Mouse (Mus musculus): ENCODE measurements around the gene Cracr2a. TPM values are rescaled to one million over a fixed set of nuclear protein-coding genes. Genes with fewer than 3 reads are reported as not detected.
A peak's percentile ranks its signal among the peaks of the same experiment; 100 is the strongest.

Cracr2a gene
- total RNA-seq, 2 experiments from 2014 or later, result 5.2 to 6.5 TPM

GRCm38 (mm10) chr6:127614083-127614984, 53.2 kb downstream of the Cracr2a start:
- ATAC-seq (replicated peaks; ENCODE audit: low FRiP score, low TSS enrichment, poor library complexity, severe bottlenecking), result no peak; the same call in 1 of the 2 replicates

- ATAC-seq (replicated peaks; ENCODE audit: low FRiP score, low TSS enrichment, poor library complexity, severe bottlenecking), result peak; percentile 51
These were observed 55.5 kb downstream of the Cracr2a start for GRCm38 (mm10) chr6:127616623-127617022.

DNA sequence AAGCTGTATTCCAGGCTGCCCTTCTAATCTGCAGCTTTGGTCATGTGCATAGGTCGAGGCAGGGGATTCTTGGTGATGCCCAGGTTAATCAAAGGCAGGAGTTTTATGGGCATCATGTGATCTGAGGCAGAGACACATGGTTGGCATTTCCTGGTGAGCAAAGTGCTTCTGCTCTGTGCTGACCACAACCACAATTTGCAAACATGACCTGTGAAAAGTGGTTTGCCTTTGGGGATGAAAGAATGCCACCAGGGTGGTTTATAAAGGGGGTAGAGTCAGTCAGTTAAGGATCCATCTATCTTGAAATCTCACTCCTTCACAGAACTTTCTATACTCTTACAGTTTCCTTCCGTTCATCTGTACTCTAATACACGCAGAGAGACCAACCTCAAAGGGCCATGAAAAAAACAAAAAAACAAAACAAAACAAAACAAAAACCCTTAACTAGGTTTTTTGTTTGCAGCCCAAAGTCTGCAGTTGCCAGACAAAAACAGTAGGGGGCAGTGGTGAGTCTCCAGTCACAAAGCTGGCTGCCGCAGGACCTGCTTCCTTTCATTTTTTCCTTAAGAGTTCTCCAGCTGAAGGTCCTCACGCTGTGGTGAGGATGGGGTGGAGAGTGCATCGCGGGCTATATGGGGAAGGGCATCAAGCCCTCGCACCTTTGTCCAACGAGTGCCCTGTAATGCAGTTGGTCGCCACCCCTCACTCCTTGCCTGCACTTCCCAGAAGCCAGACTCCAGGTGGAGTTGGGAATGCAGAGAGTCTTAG, 56.3 kb downstream of the Cracr2a start:
- ATAC-seq (replicated peaks; ENCODE audit: low FRiP score, low TSS enrichment, poor library complexity, severe bottlenecking), result no peak

- no peak for ATAC-seq (replicated peaks; ENCODE audit: low FRiP score, low TSS enrichment, poor library complexity, severe bottlenecking)
These were observed 57.5 kb downstream of the Cracr2a start for GRCm38 (mm10) chr6:127618686-127619085.

DNA sequence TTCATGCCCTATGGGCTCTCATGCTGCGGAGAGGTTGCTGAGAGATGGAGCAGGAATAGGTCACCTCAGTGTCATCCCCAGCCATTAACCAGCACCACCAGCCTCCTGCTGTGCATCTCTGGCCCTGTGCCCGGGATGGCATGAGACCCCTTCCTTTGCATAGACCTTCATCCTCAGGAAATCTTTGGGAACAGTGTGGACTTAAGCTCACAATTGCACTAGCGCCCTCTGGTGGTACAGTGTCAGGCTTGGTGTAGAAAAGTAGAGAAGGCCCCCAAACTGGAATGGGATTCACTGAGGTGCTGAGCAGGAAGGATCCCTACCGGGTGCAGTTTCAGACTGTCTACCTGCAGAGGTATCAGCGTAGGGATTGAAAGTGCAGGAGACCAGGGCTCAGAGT, 64.0 kb downstream of the Cracr2a start:
- peak; percentile 58 for ATAC-seq (replicated peaks; ENCODE audit: low FRiP score, low TSS enrichment, poor library complexity, severe bottlenecking)

- no peak for ATAC-seq (replicated peaks; ENCODE audit: low FRiP score, low TSS enrichment, poor library complexity, severe bottlenecking)
These were observed 66.3 kb downstream of the Cracr2a start for GRCm38 (mm10) chr6:127627453-127627852.

GRCm38 (mm10) chr6:127629249-127629648, 68.1 kb downstream of the Cracr2a start:
- ATAC-seq (replicated peaks; ENCODE audit: low FRiP score, low TSS enrichment, poor library complexity, severe bottlenecking), result no peak

- ATAC-seq (replicated peaks; ENCODE audit: low FRiP score, low TSS enrichment, poor library complexity, severe bottlenecking), result no peak
These were observed 73.7 kb downstream of the Cracr2a start for GRCm38 (mm10) chr6:127634858-127635257.

GRCm38 (mm10) chr6:127635462-127636189, 74.5 kb downstream of the Cracr2a start:
- ATAC-seq (replicated peaks; ENCODE audit: low FRiP score, low TSS enrichment, poor library complexity, severe bottlenecking), result no peak

DNA sequence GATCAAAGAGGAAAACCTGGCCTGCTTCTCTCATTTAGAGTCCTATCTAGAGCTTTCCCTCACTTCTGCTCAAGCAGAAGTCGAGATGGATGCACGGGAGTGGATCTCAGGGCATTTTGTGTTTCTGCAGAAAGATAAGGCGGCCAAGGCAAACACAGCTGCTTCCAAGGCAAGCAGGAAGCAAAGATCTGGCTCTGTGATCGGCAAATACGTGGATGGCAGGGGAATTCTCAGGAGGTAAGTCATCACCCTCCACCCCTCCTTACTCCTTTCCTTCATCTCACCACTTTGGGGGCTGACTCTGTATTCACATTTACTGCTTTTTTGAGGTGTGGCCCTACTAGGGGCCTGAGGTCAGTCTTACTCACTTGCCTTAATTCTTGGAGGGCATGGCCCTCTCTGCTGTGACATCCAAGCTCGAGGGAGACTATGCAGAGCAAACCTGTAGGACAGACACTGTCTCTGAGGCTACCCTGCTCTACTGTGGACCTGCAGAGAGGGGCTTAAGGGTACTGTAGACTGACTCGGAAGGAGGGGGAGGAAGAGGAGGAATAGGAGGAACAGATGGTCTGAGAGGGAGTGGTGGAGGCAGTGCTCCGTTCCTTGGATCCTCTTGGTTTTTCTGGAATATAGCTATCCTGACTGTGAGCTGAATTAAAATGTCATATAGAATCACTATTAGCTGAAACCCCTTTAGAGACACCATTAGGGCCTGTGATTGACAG, 80.1 kb downstream of the Cracr2a start:
- no peak for ATAC-seq (replicated peaks; ENCODE audit: low FRiP score, low TSS enrichment, poor library complexity, severe bottlenecking)

DNA sequence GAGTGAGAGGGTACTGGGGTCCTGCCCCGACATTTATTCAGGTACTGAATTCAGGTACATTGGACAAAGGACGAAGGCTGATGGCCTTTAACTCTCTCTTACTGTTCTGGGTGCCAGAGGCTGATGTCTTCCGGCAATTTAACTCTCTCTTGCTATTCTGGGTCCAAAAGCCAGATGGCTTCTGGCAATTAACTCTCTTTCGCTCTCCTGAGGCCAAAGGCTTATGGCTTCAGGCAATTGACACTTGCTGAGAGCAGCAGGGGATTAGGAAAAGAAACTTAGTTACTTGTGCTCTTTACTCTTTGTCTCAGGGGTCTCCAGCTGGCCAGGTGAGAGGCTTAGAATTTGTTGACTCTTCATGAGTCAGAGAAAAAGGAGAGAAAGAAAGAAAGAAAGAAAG, 94.8 kb downstream of the Cracr2a start:
- ATAC-seq (replicated peaks; ENCODE audit: low FRiP score, low TSS enrichment, poor library complexity, severe bottlenecking), result no peak

GRCm38 (mm10) chr6:127657152-127657551, 96.0 kb downstream of the Cracr2a start:
- ATAC-seq (replicated peaks; ENCODE audit: low FRiP score, low TSS enrichment, poor library complexity, severe bottlenecking), result no peak

DNA sequence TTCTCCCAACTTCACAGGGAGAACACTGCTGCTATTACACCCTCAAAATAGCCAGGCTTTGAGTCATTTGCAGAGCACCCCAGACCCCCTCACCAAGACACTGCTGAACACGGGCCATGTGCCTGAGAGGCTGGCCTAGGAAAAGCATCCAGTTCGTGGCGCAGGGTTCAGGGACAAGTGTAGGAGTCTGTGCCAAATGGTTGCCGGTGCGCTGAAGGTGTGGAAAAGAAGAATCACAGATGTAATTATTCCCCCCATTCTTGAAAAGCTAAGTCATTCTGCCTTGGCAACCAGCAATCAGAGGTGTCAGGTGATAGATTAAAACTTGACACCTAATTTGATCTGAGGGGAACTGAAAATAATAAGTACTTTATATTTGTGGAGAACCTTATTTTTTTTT, 98.3 kb downstream of the Cracr2a start:
- ATAC-seq (replicated peaks; ENCODE audit: low FRiP score, low TSS enrichment, poor library complexity, severe bottlenecking), result no peak

DNA sequence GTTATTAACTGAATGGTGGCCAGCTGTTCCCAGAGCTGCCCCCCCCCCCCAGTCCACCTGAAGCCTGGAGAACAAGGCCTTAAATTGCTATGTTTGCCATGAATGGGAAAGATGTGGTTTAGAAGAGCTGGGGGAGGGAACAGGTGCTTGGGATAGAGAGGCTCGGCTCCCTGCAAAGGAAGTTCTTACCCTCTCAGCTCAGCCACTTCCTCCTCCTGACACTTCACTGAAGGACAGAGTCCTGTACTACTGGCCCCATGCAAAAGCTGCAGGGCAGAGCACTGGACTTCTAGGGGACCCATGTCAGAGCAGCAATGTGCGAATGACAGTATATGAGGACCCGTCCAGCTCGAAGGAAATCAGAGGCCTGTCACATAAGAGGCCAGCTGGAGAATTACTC, 98.8 kb downstream of the Cracr2a start:
- ATAC-seq (replicated peaks; ENCODE audit: low FRiP score, low TSS enrichment, poor library complexity, severe bottlenecking), result no peak

- no peak for ATAC-seq (replicated peaks; ENCODE audit: low FRiP score, low TSS enrichment, poor library complexity, severe bottlenecking)
These were observed 100.7 kb downstream of the Cracr2a start for GRCm38 (mm10) chr6:127661717-127662292.

GRCm38 (mm10) chr6:127663263-127663662, 102.1 kb downstream of the Cracr2a start:
- ATAC-seq (replicated peaks; ENCODE audit: low FRiP score, low TSS enrichment, poor library complexity, severe bottlenecking), result no peak

DNA sequence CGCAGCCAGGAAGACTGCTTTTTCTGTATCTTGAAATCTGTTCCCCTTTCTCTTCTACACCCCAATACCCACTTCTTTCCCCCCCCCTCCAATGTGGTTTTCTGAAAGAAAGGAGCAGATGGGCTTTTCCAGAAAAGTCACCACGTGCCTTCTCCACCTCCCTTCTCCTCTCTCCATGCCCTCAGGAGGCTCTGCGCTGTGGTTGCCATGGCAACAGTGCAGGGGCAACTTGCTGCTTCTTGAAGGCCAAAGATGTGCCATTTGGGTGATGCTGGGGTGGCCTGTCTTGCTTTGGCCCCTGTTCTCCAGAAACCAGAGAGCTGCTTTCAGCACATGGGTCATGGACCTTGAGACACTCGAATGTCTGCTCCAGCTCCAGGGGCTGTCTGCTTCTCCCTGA, 108.2 kb downstream of the Cracr2a start:
- ATAC-seq (replicated peaks; ENCODE audit: low FRiP score, low TSS enrichment, poor library complexity, severe bottlenecking), result no peak

DNA sequence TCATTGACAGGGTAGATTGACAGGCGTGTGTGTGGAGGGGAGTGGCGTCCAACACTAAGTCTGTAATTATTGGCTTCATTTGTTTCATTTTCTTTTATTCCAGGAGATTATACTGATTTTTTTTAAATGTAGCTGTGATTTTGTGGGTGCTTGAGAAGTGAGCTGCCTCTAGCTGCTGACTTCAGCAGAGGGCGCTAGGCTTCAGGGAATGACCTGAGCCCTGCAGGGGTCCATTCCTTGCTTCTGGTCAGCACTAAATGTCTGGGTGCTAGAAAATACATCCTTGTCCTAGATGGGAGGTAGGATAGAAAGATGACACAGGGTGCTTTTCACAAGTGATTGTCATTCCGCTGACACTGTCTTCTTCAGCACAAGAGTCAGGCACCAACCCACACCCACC, 108.9 kb downstream of the Cracr2a start:
- ATAC-seq (replicated peaks; ENCODE audit: low FRiP score, low TSS enrichment, poor library complexity, severe bottlenecking), result no peak

DNA sequence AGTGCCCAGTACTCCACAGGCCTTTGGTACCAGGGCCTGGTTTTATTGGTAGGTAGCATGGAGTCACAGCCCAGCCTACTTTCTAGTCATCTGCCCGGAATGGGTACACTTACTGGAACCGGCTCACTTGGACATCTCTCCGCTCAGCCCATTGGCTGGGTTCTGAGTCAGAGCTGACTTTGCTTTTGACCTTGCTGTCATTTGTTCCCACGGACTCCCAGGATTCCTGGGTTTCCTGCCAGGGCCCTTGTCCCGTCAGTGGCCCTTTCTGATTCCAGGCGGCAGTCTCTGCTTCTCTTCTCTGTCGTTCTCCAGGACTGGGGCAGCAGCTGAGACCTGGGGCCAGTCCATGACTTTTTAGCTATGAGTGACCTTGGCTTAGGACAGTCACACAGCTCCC, 110.9 kb downstream of the Cracr2a start:
- 0 out of 2 replicates have a peak, but pooled peaks have one; percentile 12 for ATAC-seq (replicated peaks; ENCODE audit: low FRiP score, low TSS enrichment, poor library complexity, severe bottlenecking)

Measured in megakaryocyte-erythroid progenitor cell, adult 5-6 weeks (primary cell).